Mouse (Mus musculus) lung, adult 18-20 months (tissue): Measurements from ENCODE around the gene Bloc1s5.
"Not testable (repeated sequence)": the region's sequence is repeated elsewhere in the genome, so short reads cannot be mapped to it uniquely, and the experiment has no call there.

ENCODE experiments used
- DNase-seq, 2 experiments: peaks; one replicate each; pipeline ENCODE4 v3.0.0; 2022; ENCODE audit warnings: mixed read lengths in 2 of 2

The Bloc1s5 gene

GRCm38 (mm10) chr13:38634800-38635269 lies at the start of gene Bloc1s5:
Gene Bloc1s5 (minus strand): TSS chr13:38635109.
- peak; percentile 93 to 95 for DNase-seq

DNA sequence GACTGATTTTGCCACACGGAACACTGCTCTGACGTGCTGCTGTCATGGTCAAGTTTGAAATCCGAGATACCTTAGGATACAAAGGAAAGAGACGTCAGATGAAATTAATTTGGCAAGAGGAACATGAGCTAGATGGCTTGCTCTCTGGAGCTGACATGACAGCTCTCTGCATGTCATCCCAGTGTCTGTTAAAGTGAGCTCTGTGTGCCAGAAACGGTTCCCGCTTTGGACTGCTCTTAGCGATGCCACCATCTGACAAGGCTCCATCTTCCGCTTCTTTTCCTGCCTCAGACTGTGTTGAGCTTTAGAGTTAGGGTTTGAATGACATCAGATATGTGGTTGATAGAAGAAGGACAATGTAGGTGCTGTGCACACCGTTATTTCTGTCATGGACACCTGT lies 37.4 kb upstream of the Bloc1s5 start:
- DNase-seq: no peak

DNA sequence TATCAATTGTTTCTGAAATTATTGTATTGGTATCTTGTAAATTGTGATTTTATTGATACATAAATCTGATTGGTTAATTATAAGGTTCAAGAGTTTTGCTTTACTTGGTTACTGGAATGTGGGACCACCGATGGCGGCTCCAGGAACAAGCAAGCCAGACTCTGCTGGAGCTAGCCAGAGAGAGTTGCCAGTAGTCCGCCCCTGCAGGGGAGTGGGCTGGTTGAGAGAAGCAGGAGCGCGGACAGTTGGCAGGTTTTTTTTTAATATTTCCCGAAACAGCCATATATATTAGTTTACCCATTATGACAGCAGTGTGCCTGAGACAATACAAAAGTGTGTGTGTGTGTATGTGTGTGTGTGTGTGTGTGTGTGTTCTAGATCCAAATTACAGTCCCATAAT lies 36.5 kb upstream of the Bloc1s5 start:
- not testable (repeated sequence) for DNase-seq

GRCm38 (mm10) chr13:38670051-38670450 lies 35.1 kb upstream of the Bloc1s5 start:
- no peak for DNase-seq

GRCm38 (mm10) chr13:38668514-38668913 lies 33.6 kb upstream of the Bloc1s5 start:
- DNase-seq: peak; percentile 40 to 44

DNA sequence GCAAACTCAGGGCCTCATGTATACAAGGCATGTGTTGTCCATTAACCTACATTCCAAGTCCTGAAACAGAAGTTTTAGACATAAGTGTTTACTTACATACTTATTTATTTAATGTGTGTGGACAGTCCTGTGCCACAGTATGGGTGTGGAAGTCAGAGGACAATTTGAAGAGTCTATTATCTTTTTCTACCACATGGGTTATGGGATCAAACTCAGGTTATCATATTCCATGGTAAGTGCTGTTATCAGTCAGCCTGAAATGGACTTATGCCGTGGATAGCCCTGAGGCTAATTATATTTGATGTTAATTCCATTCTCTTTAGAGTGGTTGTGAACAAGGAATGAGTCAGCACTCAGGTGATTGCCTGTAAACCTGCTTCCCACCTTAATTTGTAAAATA lies 29.8 kb upstream of the Bloc1s5 start:
- no peak for DNase-seq

- DNase-seq: no peak
Measured at GRCm38 (mm10) chr13:38659524-38660136, 24.7 kb upstream of the Bloc1s5 start.

GRCm38 (mm10) chr13:38658528-38659280 lies 23.8 kb upstream of the Bloc1s5 start, which contains the start of gene Eef1e1:
Gene Eef1e1 (minus strand): TSS chr13:38659058.
- peak; percentile 96 to 97 for DNase-seq

DNA sequence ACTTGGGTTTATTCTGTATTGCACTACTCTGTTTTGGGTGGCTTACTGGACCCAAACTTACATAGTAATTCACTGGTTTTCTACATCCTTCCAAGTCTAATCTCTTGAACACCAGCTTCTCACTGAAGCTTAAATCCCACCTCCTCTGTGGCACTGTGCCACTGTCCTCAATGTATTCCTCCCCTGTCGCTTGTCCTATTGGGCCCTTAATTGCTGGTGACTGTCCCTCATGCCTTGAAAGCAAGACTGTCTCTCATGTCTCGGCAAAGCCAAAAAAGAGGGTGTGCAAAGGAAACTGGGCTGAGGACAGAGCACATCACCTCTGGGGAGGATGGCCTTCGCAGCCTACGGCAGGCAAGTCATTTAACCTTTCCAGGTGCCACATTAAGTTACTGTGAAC lies 23.0 kb upstream of the Bloc1s5 start:
- no peak for DNase-seq

DNA sequence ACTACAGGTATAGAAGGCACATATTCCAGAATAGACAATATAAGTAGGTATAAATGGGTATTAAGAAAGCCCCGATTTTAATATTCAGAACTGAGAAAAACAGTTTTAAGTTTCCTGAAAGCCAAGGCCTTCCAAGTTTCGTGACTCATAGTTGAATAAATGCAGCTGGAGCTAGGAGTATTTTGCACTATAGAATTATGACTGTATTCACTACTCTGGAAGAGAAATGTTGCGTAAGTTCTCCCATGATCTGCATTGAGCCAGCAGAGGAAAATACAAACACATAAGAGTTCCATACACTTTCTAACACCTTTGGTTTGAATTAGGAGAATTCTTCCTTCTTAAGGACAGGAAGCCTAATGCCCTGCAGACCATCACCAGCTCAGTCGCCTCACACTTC lies 15.4 kb upstream of the Bloc1s5 start:
- no peak for DNase-seq

- DNase-seq: peak; percentile 12 to 32
Measured at GRCm38 (mm10) chr13:38649069-38649468, 14.2 kb upstream of the Bloc1s5 start.

- DNase-seq: no peak
Measured at GRCm38 (mm10) chr13:38641414-38641813, 6.5 kb upstream of the Bloc1s5 start.

- no peak for DNase-seq
Measured at GRCm38 (mm10) chr13:38640961-38641360, 6.1 kb upstream of the Bloc1s5 start.

DNA sequence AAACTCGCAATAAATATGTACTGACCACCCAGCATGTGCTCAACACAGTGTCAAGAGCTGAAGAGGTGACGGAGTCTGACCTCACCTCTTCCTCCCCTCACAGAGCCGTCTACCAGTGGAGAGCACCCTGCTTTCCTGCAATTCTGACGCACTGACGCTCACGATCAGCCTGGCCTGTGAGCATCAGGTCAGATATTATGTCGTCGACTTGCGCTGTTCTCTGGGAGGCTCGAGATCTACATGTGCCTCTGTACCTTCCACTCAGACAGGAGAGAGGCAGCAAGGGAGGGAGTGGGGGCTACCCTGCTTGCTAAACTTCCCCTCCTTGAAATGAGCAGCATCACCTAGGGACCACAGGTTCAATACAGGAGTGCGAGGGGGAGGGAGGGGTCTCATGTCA lies 3.8 kb upstream of the Bloc1s5 start:
- DNase-seq: no peak

- DNase-seq: no peak
Measured at GRCm38 (mm10) chr13:38634256-38634799, 581 bp downstream of the Bloc1s5 start.

DNA sequence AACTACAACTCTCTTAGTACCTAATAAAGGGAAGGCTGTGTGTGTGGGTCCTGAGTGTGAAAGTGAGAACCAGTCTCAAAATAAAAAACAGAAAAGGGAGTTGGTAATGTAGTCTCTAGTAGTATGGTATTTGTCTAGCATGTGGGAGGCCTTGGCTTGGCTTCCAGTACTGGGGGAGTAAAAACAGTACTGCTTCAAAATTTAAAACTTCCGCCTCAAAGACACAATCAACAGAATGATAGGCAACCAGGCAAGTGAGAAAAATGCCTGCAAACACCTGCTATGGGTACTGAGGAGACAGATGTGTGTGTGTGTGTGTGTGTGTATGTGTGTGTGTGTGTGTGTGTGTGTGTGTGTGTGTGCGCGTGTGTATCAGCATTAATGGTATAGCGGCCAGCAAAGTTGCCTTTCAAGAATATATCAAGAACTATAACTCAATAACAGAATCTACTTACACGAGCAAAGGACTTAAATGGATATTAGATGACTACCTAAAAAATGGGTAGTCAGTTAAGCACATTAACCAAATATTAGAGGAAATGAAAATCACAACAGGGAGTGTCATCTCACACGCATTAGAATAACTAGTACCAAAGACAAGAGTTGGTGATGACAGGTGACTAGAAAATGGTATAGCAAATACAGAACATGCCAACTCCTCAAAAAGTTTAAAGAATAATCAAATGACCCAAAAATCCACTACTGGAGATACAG lies 1.5 kb downstream of the Bloc1s5 start:
- no peak for DNase-seq

DNA sequence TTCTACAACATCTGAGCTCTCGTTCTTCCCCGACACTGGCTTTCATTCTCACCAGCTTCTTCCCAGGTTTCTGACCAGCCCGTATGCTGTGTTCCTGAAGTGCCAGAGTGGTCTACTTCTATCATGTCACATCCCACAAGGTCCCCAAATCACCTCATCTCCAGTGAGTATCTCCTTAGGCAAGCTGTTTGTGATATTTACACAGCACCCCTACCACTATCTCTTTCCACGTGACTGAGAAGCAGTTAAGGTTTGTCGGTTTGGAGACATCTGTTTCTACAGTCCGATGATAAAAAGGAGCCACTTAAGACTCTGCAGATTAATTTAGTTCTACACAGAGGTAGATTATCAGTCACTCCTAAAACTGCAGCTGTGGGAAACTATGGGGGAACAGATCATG lies 2.4 kb downstream of the Bloc1s5 start:
- DNase-seq: no peak

DNA sequence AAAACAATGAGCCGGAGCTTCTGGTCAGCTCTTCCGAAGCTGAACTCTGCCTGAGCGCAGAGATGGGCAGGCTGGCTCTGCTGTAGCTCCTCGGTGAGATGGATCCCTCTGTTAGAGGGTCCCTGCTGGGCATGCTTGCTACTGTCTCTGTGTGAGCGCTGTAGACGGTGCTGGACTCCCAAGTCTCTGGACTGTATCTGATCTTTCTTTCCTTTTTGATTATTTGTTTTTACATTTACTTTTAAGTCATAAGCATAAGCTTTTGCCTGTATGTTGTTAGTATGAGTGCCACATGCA lies 8.7 kb downstream of the Bloc1s5 start:
- no peak for DNase-seq

- DNase-seq: peak; percentile 32 to 36
Measured at GRCm38 (mm10) chr13:38625492-38626228, 9.2 kb downstream of the Bloc1s5 start.

GRCm38 (mm10) chr13:38624292-38624902 lies 10.5 kb downstream of the Bloc1s5 start:
- no peak for DNase-seq

DNA sequence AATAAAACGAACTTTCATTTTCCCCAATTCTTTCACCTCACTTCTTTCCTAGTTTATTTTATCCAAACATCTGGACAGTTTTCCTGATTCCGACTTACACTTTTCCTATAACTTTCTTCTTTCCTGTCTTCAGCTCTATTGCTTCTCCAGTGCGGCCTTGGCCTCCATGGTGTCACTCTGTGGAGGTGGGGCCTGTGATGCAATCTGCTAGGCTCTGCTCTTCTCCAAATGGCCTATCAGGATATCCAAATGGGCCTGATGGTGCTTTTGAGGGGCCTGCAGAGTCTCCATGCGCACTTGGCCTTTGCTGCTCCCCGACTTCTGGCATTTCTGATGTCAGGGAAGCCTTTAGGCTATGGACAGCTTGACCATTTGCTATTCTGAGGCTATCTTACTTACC lies 11.6 kb downstream of the Bloc1s5 start:
- no peak for DNase-seq

DNA sequence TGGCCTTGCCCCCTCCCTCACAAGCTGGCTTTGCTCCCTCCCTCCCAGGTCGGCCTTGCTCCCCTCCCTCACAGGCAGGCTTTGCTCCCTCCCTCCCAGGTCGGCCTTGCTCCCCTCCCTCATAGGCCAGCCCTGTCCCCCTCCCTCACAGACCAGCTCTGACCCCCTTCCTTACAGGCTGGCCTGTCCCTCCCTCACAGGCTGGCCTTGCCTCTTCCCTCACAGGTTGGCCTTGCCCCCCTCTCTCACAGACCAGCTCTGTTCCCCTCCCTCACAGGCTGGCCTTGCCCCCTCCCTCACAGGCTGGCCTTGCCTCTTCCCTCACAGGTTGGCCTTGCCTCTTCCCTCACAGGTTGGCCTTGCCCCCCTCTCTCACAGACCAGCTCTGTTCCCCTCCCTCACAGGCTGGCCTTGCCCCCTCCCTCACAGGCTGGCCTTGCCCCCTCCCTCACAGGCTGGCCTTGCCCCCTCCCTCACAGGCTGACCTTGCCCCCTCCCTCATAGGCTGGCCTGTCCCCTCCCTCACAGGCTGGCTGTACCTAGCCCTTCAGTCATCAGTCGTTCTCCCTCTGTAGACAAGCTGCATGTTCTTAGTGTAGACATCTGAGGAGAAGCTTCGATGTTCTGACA lies 16.8 kb downstream of the Bloc1s5 start:
- not testable (repeated sequence) for DNase-seq
